Mouse (Mus musculus) heart, postnatal 4 days (tissue): ENCODE results near the gene Neurod6. TPM values are rescaled to one million over a fixed set of nuclear protein-coding genes. Genes with fewer than 3 reads are reported as not detected.
"Not testable (repeated sequence)": the region's sequence is repeated elsewhere in the genome, so short reads cannot be mapped to it uniquely, and the experiment has no call there.

Source experiments
- DNase-seq: peaks from one replicate; pipeline ENCODE4 v3.0.0; 2021
- total RNA-seq, 2 experiments: library from RNA; stranded (reverse); gene quantifications; 2 replicates each; pipeline ENCODE4 v1.2.3; 2021

Gene Neurod6
- total RNA-seq = not detected

GRCm38 (mm10) chr6:55680974-55681373, at the start of gene Neurod6:
TSS of gene Neurod6 (minus strand) at chr6:55681263.
- no peak for DNase-seq

- DNase-seq = peak; percentile 71
Measured at GRCm38 (mm10) chr6:55717209-55717608, 36.1 kb upstream of the Neurod6 start.

GRCm38 (mm10) chr6:55715446-55715845, 34.4 kb upstream of the Neurod6 start:
- DNase-seq = no peak

GRCm38 (mm10) chr6:55710913-55711312, 29.9 kb upstream of the Neurod6 start:
- DNase-seq = not testable (repeated sequence)

GRCm38 (mm10) chr6:55704759-55705104, 23.7 kb upstream of the Neurod6 start:
- no peak for DNase-seq

GRCm38 (mm10) chr6:55704061-55704758, 23.1 kb upstream of the Neurod6 start:
- DNase-seq = no peak

GRCm38 (mm10) chr6:55700392-55701386, 19.6 kb upstream of the Neurod6 start:
- DNase-seq = no peak

- DNase-seq = no peak
Measured at GRCm38 (mm10) chr6:55690015-55690531, 9.0 kb upstream of the Neurod6 start.

GRCm38 (mm10) chr6:55683506-55683905, 2.4 kb upstream of the Neurod6 start:
- no peak for DNase-seq

- DNase-seq = no peak
Measured at GRCm38 (mm10) chr6:55682886-55683285, 1.8 kb upstream of the Neurod6 start.

- no peak for DNase-seq
Measured at GRCm38 (mm10) chr6:55678571-55679185, 2.4 kb downstream of the Neurod6 start.

- no peak for DNase-seq
Measured at GRCm38 (mm10) chr6:55677326-55677725, 3.7 kb downstream of the Neurod6 start.

GRCm38 (mm10) chr6:55676663-55677311, 4.3 kb downstream of the Neurod6 start:
- peak; percentile 40 for DNase-seq

GRCm38 (mm10) chr6:55676141-55676662, 4.9 kb downstream of the Neurod6 start:
- DNase-seq = no peak

GRCm38 (mm10) chr6:55667801-55668200, 13.3 kb downstream of the Neurod6 start:
- DNase-seq = no peak

- DNase-seq = peak; percentile 15
Measured at GRCm38 (mm10) chr6:55661126-55661915, 19.7 kb downstream of the Neurod6 start.

- peak; percentile 14 for DNase-seq
Measured at GRCm38 (mm10) chr6:55649996-55650395, 31.1 kb downstream of the Neurod6 start.

- no peak for DNase-seq
Measured at GRCm38 (mm10) chr6:55649581-55649980, 31.5 kb downstream of the Neurod6 start.

- DNase-seq = no peak
Measured at GRCm38 (mm10) chr6:55648886-55649285, 32.2 kb downstream of the Neurod6 start.

GRCm38 (mm10) chr6:55647771-55648280, 33.2 kb downstream of the Neurod6 start:
- DNase-seq = no peak
